In genomic region chr5:33954354-33954753, GRCm38 (mm10) we compare ENCODE assay signal across 8 mouse cellular contexts. TPM values are rescaled to one million over a fixed set of nuclear protein-coding genes. Genes with fewer than 3 reads are reported as not detected.
DNase-seq lines count a peak whose midpoint lies in the region; ATAC-seq and TF ChIP-seq lines count a peak whose summit lies in the region.

No protein-coding gene starts in this region.

- TF ChIP-seq POLR2A in kidney, adult 2 months (IDR thresholded peaks at IDR 0.05; ENCODE audit: low read depth, low read length) = no peak
- TF ChIP-seq POLR2A in limb, embryonic 14.5 days (IDR thresholded peaks at IDR 0.05; ENCODE audit: borderline replicate concordance, extremely low read depth, insufficient read depth, insufficient read length) = no peak

- TF ChIP-seq CTCF in kidney, adult 2 months (conservative IDR thresholded peaks at IDR 0.05; ENCODE audit: insufficient read depth, insufficient read length, low read depth, low read length) = peak; percentile 93

- no peaks in the 10 kb centered on the region for H3K27me3 ChIP-seq in kidney, adult 2 months (replicated peaks; ENCODE audit: control insufficient read depth, insufficient read depth, low read length)
- no peaks in the 10 kb centered on the region for H3K27me3 ChIP-seq in kidney, embryonic 15.5 days
- no peaks in the 10 kb centered on the region for H3K27me3 ChIP-seq in limb, embryonic 14.5 days (ENCODE audit: control insufficient read depth, insufficient read depth, low read length)

- 40% methylated on average over 10 of the region's 10 CpGs for WGBS in kidney, adult 2 months
- WGBS in kidney, embryonic 15.5 days = 39% methylated on average over 10 of the region's 10 CpGs
- 44% methylated on average over 10 of the region's 10 CpGs for WGBS in limb, embryonic 14.5 days

- no peak overlapping the region for H3K27ac ChIP-seq in kidney, adult 2 months (ENCODE audit: insufficient read depth, low read depth, low read length)
- no peak overlapping the region for H3K27ac ChIP-seq in kidney, embryonic 15.5 days
- H3K27ac ChIP-seq in limb, embryonic 14.5 days (replicated peaks; ENCODE audit: low read depth, low read length) = no peak overlapping the region

- H3K4me1 ChIP-seq in kidney, adult 2 months (ENCODE audit: control insufficient read depth, insufficient read depth, low read length) = no peaks in the 10 kb centered on the region
- no peaks in the 10 kb centered on the region for H3K4me1 ChIP-seq in kidney, embryonic 15.5 days
- no peaks in the 10 kb centered on the region for H3K4me1 ChIP-seq in limb, embryonic 14.5 days (ENCODE audit: control insufficient read depth, insufficient read depth, low read length)

- DNase-seq in kidney, adult 2 months = peak; percentile 72
- peak; percentile 96 for DNase-seq in cerebellum, postnatal 10 days
- DNase-seq in gastrocnemius, adult 18-20 months (ENCODE audit: low spot score) = peak; percentile 72
- DNase-seq in induced T-regulatory cell, adult 2 months (ENCODE audit: low read depth) = peak; percentile 74
- peak; percentile 16 for DNase-seq in limb, embryonic 14.5 days (ENCODE audit: low spot score)
- DNase-seq in neural tube, embryonic 10.5 days (ENCODE audit: extremely low spot score, low spot score) = peak; percentile 58
- peak; percentile 66 for DNase-seq in telencephalon, adult 2 months (ENCODE audit: low read depth, low spot score)

- H3K36me3 ChIP-seq in kidney, adult 2 months (ENCODE audit: control insufficient read depth, insufficient read depth, low read length) = no peaks in the 10 kb centered on the region
- H3K36me3 ChIP-seq in kidney, embryonic 15.5 days = no peaks in the 10 kb centered on the region
- H3K36me3 ChIP-seq in limb, embryonic 14.5 days (ENCODE audit: control insufficient read depth, insufficient read depth, low read length) = no peaks in the 10 kb centered on the region

- no peak overlapping the region for H3K4me2 ChIP-seq in kidney, embryonic 15.5 days
- no peak overlapping the region for H3K4me2 ChIP-seq in limb, embryonic 14.5 days (replicated peaks; ENCODE audit: low read depth, low read length, severe bottlenecking)

- no peak overlapping the region for H3K9ac ChIP-seq in kidney, embryonic 15.5 days
- no peak overlapping the region for H3K9ac ChIP-seq in limb, embryonic 14.5 days (ENCODE audit: low read depth, low read length, severe bottlenecking)

- H3K9me3 ChIP-seq in kidney, embryonic 15.5 days (replicated peaks) = peaks cover 10% of the 10 kb centered on the region
- peaks cover 14% of the 10 kb centered on the region for H3K9me3 ChIP-seq in limb, embryonic 14.5 days (ENCODE audit: control insufficient read depth, low read length)

- H3K4me3 ChIP-seq in kidney, adult 2 months (ENCODE audit: insufficient read depth, low read depth, low read length) = no peak overlapping the region
- no peak overlapping the region for H3K4me3 ChIP-seq in kidney, embryonic 15.5 days (replicated peaks)
- H3K4me3 ChIP-seq in limb, embryonic 14.5 days (replicated peaks; ENCODE audit: low read length) = no peak overlapping the region

- no peak for ATAC-seq in kidney, embryonic 15.5 days (replicated peaks; ENCODE audit: low FRiP score)
- ATAC-seq in limb, embryonic 14.5 days (ENCODE audit: low FRiP score, low read depth) = no peak

RNA-seq across cellular contexts. Expression of gene Nelfa, which starts 18.1 kb away (rescaled TPM):
- polyA plus RNA-seq in kidney, adult 2 months (2012; rRNA removed) = 23.0 and 24.6 TPM in 2 replicates
- polyA plus RNA-seq in kidney, embryonic 15.5 days (2015; fragmentation: Nextera tagmentation; extraction: Ambion mirVana) = 62.3 and 64.1 TPM in 2 replicates
- total RNA-seq in gastrocnemius, adult 18-20 months (2021) = 1 to 10 TPM; 6.7 to 7.1 TPM
- 70.0 and 83.4 TPM in 2 replicates for polyA plus RNA-seq in limb, embryonic 14.5 days (2012; rRNA removed)
- polyA plus RNA-seq in limb, embryonic 14.5 days (2014; fragmentation: Nextera tagmentation; extraction: Ambion mirVana) = 53.3 and 58.4 TPM in 2 replicates

RNA-seq across cellular contexts. Expression of gene Gm1673, which starts 28.9 kb away (rescaled TPM):
- 3.3 and 4.1 TPM in 2 replicates for polyA plus RNA-seq in kidney, adult 2 months (2012; rRNA removed)
- polyA plus RNA-seq in kidney, embryonic 15.5 days (2015; fragmentation: Nextera tagmentation; extraction: Ambion mirVana) = 105 TPM in 2 replicates
- total RNA-seq in gastrocnemius, adult 18-20 months (2021) = not detected
- polyA plus RNA-seq in limb, embryonic 14.5 days (2012; rRNA removed) = 114 and 171 TPM in 2 replicates
- polyA plus RNA-seq in limb, embryonic 14.5 days (2014; fragmentation: Nextera tagmentation; extraction: Ambion mirVana) = 85.0 and 85.1 TPM in 2 replicates

RNA-seq across cellular contexts. Expression of gene Nat8l, which starts 41.4 kb away (rescaled TPM):
- polyA plus RNA-seq in kidney, adult 2 months (2012; rRNA removed) = 5.8 and 6.5 TPM in 2 replicates
- 0.28 and 0.39 TPM in 2 replicates for polyA plus RNA-seq in kidney, embryonic 15.5 days (2015; fragmentation: Nextera tagmentation; extraction: Ambion mirVana)
- total RNA-seq in gastrocnemius, adult 18-20 months (2021) = under 1 TPM; 0.18 to 0.26 TPM
- 1.1 and 1.2 TPM in 2 replicates for polyA plus RNA-seq in limb, embryonic 14.5 days (2012; rRNA removed)
- 0.26 and 0.28 TPM in 2 replicates for polyA plus RNA-seq in limb, embryonic 14.5 days (2014; fragmentation: Nextera tagmentation; extraction: Ambion mirVana)

Comparison
In these comparisons a context has a peak if more than half of its experiments do, and no peak if none do; other contexts are left out.
1. RNA of gene Gm1673, which starts 28.9 kb away (polyA plus RNA-seq): 85.0 to 171 TPM in limb, embryonic 14.5 days and 105 TPM in kidney, embryonic 15.5 days; 3.3 to 4.1 TPM in kidney, adult 2 months; every median in the first group is over 10 times any median in the second.
2. DNase-seq: peak in every context shown above with its lines; median percentile 96 in cerebellum, postnatal 10 days; 74 in induced T-regulatory cell, adult 2 months; 72 in kidney, adult 2 months; 72 in gastrocnemius, adult 18-20 months; 66 in telencephalon, adult 2 months; 58 in neural tube, embryonic 10.5 days; 16 in limb, embryonic 14.5 days.